Mouse (Mus musculus): ENCODE results near the gene Tmppe. TPM values are rescaled to one million over a fixed set of nuclear protein-coding genes. Genes with fewer than 3 reads are reported as not detected.

Tmppe gene
- total RNA-seq, 2 experiments from 2014 or later = 4.5 to 4.8 TPM

DNA sequence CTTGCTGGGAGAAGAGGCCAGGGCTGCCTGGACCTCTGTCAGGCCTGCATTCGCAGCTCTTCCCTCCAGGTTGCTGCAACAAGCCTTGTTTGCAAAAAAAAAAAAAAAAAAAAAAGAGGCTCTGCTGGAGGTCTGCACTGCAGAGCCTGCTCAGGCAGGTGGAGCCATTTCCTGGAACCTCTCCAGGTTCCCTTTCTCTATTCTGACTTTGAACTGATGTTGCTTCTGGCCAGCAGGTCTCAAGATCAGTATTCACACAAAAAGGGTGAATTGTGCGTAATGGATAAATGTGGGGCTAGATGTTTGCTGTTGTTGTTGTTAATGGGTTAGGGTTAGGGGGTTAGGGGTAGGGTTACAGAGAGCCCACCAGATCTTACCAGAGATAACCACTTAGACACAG, 34.8 kb downstream of the Tmppe start:
- DNase-seq = no peak

DNA sequence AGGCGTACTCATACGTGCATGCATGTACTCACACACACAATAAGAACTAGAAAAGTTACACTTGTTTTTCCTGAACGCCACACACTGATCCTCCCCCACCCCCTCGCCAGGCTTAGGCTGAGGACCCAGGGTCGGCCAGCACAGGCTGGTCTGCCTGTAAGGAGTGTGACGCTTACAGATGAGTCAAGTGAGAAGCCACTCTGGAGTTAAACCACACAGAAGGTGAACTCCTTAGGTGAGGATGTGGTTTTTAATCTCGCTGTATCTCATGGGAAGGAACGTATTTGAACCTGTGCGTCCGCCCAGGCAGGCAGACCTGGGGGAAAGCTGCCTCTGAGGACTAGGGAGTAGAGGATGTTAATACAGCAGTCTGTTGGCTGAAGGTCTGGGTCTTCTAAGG, 39.6 kb downstream of the Tmppe start:
- no peak for DNase-seq

More for the DNA sequence above, 34.8 kb downstream of the Tmppe start:
- intact Hi-C loops (cut with DNase I) = no loop called here

DNA sequence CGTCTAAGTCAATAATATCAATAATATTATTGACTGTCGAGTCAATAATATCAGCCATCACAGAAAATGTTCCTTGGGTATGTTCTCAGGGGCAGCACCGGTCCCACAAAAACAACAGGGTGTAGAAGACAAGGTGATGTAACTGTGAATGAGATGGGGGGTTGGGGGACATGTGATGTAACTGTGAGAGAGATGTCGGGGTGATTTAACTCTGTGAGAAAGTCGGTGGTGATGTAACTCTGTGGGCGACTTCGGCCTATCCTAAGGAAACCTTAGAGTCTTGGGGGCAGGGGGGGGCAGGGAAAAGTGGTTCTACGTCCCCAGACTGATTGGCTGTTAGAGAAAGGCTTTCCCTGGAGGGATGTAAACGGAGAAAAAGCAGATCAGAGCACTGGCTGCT, 41.3 kb downstream of the Tmppe start:
- intact Hi-C loops (cut with DNase I) = no loop called here

More for the DNA sequence above, 39.6 kb downstream of the Tmppe start:
- intact Hi-C loops (cut with DNase I) = no loop called here

GRCm38 (mm10) chr9:114442893-114443292, 42.0 kb downstream of the Tmppe start:
- DNase-seq = no peak
- intact Hi-C loops (cut with DNase I) = no loop called here

More for the DNA sequence above, 41.3 kb downstream of the Tmppe start:
- no peak for DNase-seq

GRCm38 (mm10) chr9:114443351-114443750, 42.4 kb downstream of the Tmppe start:
- intact Hi-C loops (cut with DNase I) = no loop called here
- no peak for DNase-seq

- intact Hi-C loops (cut with DNase I) = no loop called here
- DNase-seq = no peak
Measured at GRCm38 (mm10) chr9:114446887-114447286, 46.0 kb downstream of the Tmppe start.

DNA sequence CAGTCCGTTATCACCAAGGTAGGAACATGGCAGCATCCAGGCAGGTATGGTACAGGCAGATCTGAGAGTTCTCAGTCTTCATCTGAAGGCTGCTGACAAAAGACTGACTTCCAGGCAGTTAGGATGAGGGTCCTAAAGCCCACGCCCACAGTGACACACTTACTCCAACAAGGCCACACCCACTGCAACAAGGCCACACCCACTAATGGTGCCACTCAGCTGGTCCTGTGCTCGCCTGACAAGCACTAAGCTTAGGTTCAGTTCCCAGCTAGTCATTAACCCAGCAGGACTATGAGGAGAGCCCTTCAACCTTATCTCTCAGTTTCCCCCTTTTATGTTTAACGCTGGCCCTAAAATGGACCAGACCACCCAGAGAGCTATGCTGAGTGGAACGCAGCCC, 47.8 kb downstream of the Tmppe start:
- intact Hi-C loops (cut with DNase I) = no loop called here

GRCm38 (mm10) chr9:114449120-114449754, 48.3 kb downstream of the Tmppe start:
- no peak for DNase-seq
- intact Hi-C loops (cut with DNase I) = no loop called here

More for the DNA sequence above, 47.8 kb downstream of the Tmppe start:
- DNase-seq = no peak

DNA sequence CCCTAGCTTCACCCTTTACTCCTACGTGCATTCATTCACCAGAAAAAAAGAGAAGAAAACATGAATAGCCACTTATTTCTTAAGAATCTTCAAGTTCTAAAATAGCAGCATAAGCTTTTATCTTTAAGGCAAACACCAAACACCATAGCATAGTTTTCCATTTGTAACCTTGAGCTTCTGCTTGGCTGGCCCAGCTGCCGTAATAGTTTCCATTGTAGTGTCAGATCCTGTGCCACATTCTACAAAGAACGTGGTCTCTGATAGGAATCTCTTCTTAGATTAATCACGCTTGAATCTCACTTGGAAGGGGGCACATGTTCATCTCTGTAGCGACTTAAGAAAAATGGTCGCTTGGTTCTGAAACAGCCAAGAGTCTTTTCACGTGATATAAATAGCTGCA, 50.7 kb downstream of the Tmppe start:
- DNase-seq = no peak
- intact Hi-C loops (cut with DNase I) = no loop called here

- DNase-seq = no peak
- intact Hi-C loops (cut with DNase I) = no loop called here
Measured at GRCm38 (mm10) chr9:114452418-114452817, 51.5 kb downstream of the Tmppe start.

DNA sequence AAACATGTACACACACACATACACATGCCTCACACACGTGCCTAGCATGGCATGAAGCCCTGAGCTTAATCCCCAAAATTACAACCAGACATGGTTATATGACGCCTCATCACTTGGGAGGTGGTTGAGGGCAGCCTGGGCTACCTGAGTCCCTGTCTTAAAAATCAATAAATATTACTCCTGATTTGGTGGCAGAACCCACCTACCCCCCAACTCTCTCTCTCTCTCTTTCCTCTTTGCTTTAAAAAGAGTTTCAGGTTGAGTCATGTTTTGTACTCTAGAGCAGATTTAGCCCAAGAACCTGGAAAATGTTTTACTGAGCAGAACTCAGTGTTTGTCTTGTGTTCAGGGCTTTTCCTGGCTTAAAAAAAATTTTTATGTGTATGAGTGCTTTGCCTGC, 54.5 kb downstream of the Tmppe start:
- intact Hi-C loops (cut with DNase I) = no loop called here
- no peak for DNase-seq

Other genes starting within 250 kb of the Tmppe start
- gene Bcl2a1c, start 71.0 kb upstream of the Tmppe start, total RNA-seq (2021) = not detected
- 10 to 100 TPM; 35.4 to 41.3 TPM for gene Crtap, start 10.4 kb upstream of the Tmppe start, total RNA-seq (2021)
- gene Glb1, start within 50 bp of the Tmppe start, total RNA-seq (2021) = 10 to 100 TPM; 18.5 to 19.2 TPM
- under 1 TPM in 1 of 2 experiments, not detected in 1; 0.68 TPM for gene Ccr4, start 103.8 kb downstream of the Tmppe start, total RNA-seq (2021)
- gene C130032M10Rik, start 114.6 kb downstream of the Tmppe start, total RNA-seq (2021) = not detected
- gene Trim71, start 163.3 kb downstream of the Tmppe start, total RNA-seq (2021) = not detected
- 10 to 100 TPM; 22.5 to 25.5 TPM for gene Cnot10, start 239.1 kb downstream of the Tmppe start, total RNA-seq (2021)

Measured in heart, postnatal 14 days (tissue).